Mouse (Mus musculus) layer of hippocampus, adult 2 months (tissue): ENCODE measurements around the gene Stat6. TPM values are rescaled to one million over a fixed set of nuclear protein-coding genes. Genes with fewer than 3 reads are reported as not detected.

Experiments
- DNase-seq, 2 experiments: peaks; one replicate each; pipeline ENCODE4 v3.0.0; 2022; ENCODE audit warnings: low spot score in 2 of 2
- H3K27ac ChIP-seq: fragments of 200-600 bp; 2 replicates; pipeline ENCODE4 v1.8.1; 2022
- H3K4me3 ChIP-seq: fragments of 200-600 bp; 2 replicates; pipeline ENCODE4 v1.8.1; 2022; ENCODE audit warnings: mild to moderate bottlenecking
- CTCF ChIP-seq: fragments of 200-600 bp; conservative IDR thresholded peaks from 2 replicates; pipeline ENCODE4 v1.8.1; 2022; ENCODE audit warnings: antibody characterized with exemption, mild to moderate bottlenecking, moderate library complexity
- total RNA-seq, 2 experiments: library from RNA; stranded (reverse); gene quantifications; 2 replicates each; pipeline ENCODE4 v1.2.3; 2021

Gene Stat6
- total RNA-seq, 2 experiments from 2014 or later, result 6.4 to 6.7 TPM

GRCm38 (mm10) chr10:127604465-127605250 lies 38.1 kb upstream of the Stat6 start:
- no peak for DNase-seq
- no peak for TF ChIP-seq CTCF
- Histone ChIP-seq H3K27ac (peak overlapping the region; percentile 62; the same call in 1 of the 2 replicates), H3K4me3 (no peak overlapping the region)

GRCm38 (mm10) chr10:127605251-127605547 lies 37.6 kb upstream of the Stat6 start:
- DNase-seq, result no peak
- Histone ChIP-seq H3K27ac (peak overlapping the region; percentile 12; the same call in 1 of the 2 replicates), H3K4me3 (no peak overlapping the region)
- TF ChIP-seq CTCF, result no peak

GRCm38 (mm10) chr10:127605756-127606155 lies 37.0 kb upstream of the Stat6 start:
- no peak for TF ChIP-seq CTCF
- DNase-seq, result no peak
- Histone ChIP-seq H3K4me3 (no peak overlapping the region), H3K27ac (peak overlapping the region; percentile 12; the same call in 1 of the 2 replicates)

GRCm38 (mm10) chr10:127607059-127607458 lies 35.7 kb upstream of the Stat6 start:
- H3K27ac ChIP-seq, result no peak overlapping the region
- TF ChIP-seq CTCF, result no peak
- H3K4me3 ChIP-seq, result no peak overlapping the region
- no peak for DNase-seq

- H3K4me3 ChIP-seq, result no peak overlapping the region
- no peak for TF ChIP-seq CTCF
- H3K27ac ChIP-seq, result no peak overlapping the region
- no peak for DNase-seq
Measured at GRCm38 (mm10) chr10:127609415-127610065, 33.2 kb upstream of the Stat6 start.

- no peak overlapping the region for H3K4me3 ChIP-seq
- no peak overlapping the region for H3K27ac ChIP-seq
- no peak for DNase-seq
- TF ChIP-seq CTCF, result no peak
Measured at GRCm38 (mm10) chr10:127610066-127610415, 32.7 kb upstream of the Stat6 start.

- DNase-seq, result no peak
- TF ChIP-seq CTCF, result no peak
- Histone ChIP-seq H3K27ac (peak overlapping the region; percentile 99; the same call in 1 of the 2 replicates), H3K4me3 (no peak overlapping the region)
Measured at GRCm38 (mm10) chr10:127612079-127612775, 30.6 kb upstream of the Stat6 start.

- H3K27ac ChIP-seq, result peak overlapping the region; percentile 99
- DNase-seq, result peak in 1 of 2 experiments; percentile 73
Measured at GRCm38 (mm10) chr10:127614236-127615033, 28.4 kb upstream of the Stat6 start.

GRCm38 (mm10) chr10:127615034-127615374 lies 27.8 kb upstream of the Stat6 start:
- DNase-seq, result no peak
- TF ChIP-seq CTCF, result no peak
- H3K27ac ChIP-seq, result peak overlapping the region; percentile 99
- no peak overlapping the region for H3K4me3 ChIP-seq

More at GRCm38 (mm10) chr10:127614236-127615033, 28.4 kb upstream of the Stat6 start:
- H3K4me3 ChIP-seq, result no peak overlapping the region
- TF ChIP-seq CTCF, result no peak

GRCm38 (mm10) chr10:127615591-127615990 lies 27.2 kb upstream of the Stat6 start:
- no peak overlapping the region for H3K4me3 ChIP-seq
- DNase-seq, result peak in 1 of 2 experiments; percentile 51
- no peak for TF ChIP-seq CTCF
- peak overlapping the region; percentile 99 for H3K27ac ChIP-seq

GRCm38 (mm10) chr10:127616261-127616679 lies 26.5 kb upstream of the Stat6 start:
- DNase-seq, result no peak
- Histone ChIP-seq H3K4me3 (no peak overlapping the region), H3K27ac (peak overlapping the region; percentile 99)
- no peak for TF ChIP-seq CTCF

GRCm38 (mm10) chr10:127617294-127617693 lies 25.5 kb upstream of the Stat6 start:
- TF ChIP-seq CTCF, result no peak
- Histone ChIP-seq H3K4me3 (peak overlapping the region; percentile 91; the same call in 1 of the 2 replicates), H3K27ac (peak overlapping the region; percentile 99)
- no peak for DNase-seq
